Mouse (Mus musculus) retina, embryonic 14.5 days (tissue): ENCODE measurements at regions not wholly inside any gene's neighbourhood (a gene's known extent, or its start where the extent isn't known, plus 50 kb on each side); places are given as distances from the start of the nearest gene placed in this dataset.

Experiments
- DNase-seq: peaks from one replicate; pipeline ENCODE4 v3.0.0-alpha.2; 2015; ENCODE audit warnings: low spot score

- DNase-seq: no peak
These were observed 102.9 kb upstream of the Fut8 start for GRCm38 (mm10) chr12:77135067-77135466.

GRCm38 (mm10) chr12:77134306-77135010, 103.5 kb upstream of the Fut8 start:
- DNase-seq: no peak

GRCm38 (mm10) chr12:77133465-77134305, 104.2 kb upstream of the Fut8 start:
- DNase-seq: no peak

GRCm38 (mm10) chr12:77131328-77131727, 106.6 kb upstream of the Fut8 start:
- no peak for DNase-seq

- DNase-seq: no peak
These were observed 107.4 kb upstream of the Fut8 start for GRCm38 (mm10) chr12:77130526-77130925.

- no peak for DNase-seq
These were observed 113.7 kb upstream of the Fut8 start for GRCm38 (mm10) chr12:77124267-77124666.

- DNase-seq: no peak
These were observed 124.4 kb upstream of the Fut8 start for GRCm38 (mm10) chr12:77113516-77113915.

GRCm38 (mm10) chr12:77112133-77112532, 125.8 kb upstream of the Fut8 start:
- DNase-seq: no peak

GRCm38 (mm10) chr12:77107251-77107650, 130.7 kb upstream of the Fut8 start:
- DNase-seq: no peak

GRCm38 (mm10) chr12:77105887-77106600, 131.9 kb upstream of the Fut8 start:
- no peak for DNase-seq

- no peak for DNase-seq
These were observed 137.4 kb upstream of the Fut8 start for GRCm38 (mm10) chr12:77100482-77100881.

GRCm38 (mm10) chr12:77099521-77099920, 137.5 kb upstream of the Max start:
- no peak for DNase-seq

GRCm38 (mm10) chr12:77098821-77099220, 136.8 kb upstream of the Max start:
- no peak for DNase-seq

- DNase-seq: no peak
These were observed 135.8 kb upstream of the Max start for GRCm38 (mm10) chr12:77097831-77098230.

GRCm38 (mm10) chr12:77096461-77096860, 134.5 kb upstream of the Max start:
- DNase-seq: no peak

- no peak for DNase-seq
These were observed 133.3 kb upstream of the Max start for GRCm38 (mm10) chr12:77094999-77095915.

- DNase-seq: no peak
These were observed 132.2 kb upstream of the Max start for GRCm38 (mm10) chr12:77094168-77094567.

- no peak for DNase-seq
These were observed 130.7 kb upstream of the Max start for GRCm38 (mm10) chr12:77092741-77093140.

GRCm38 (mm10) chr12:77092143-77092542, 130.1 kb upstream of the Max start:
- no peak for DNase-seq

- no peak for DNase-seq
These were observed 129.7 kb upstream of the Max start for GRCm38 (mm10) chr12:77091700-77092099.

- DNase-seq: no peak
These were observed 128.5 kb upstream of the Max start for GRCm38 (mm10) chr12:77090525-77090924.
